ENCODE assay signal across 27 mouse cellular contexts in genomic region chrX:139570054-139570453, GRCm38 (mm10).
"Had no signal": no experiment of that assay in that cellular context is flagged by ENCODE, and none has a peak within 500 bp of the region (broad histone marks: within the 10 kb centered on the region; RNA-seq: fewer than 3 reads in every experiment).

No protein-coding gene starts in this region.

- DNase-seq: gastrocnemius, adult 2 months; gastrocnemius, postnatal 14 days; gastrocnemius, postnatal 36 days; heart, adult 18-20 months; heart, postnatal 10 days; heart, postnatal 4 days; kidney, adult 18-20 months; kidney, adult 8-10 months; kidney, postnatal 10 days; kidney, postnatal 25 days; kidney, postnatal 4 days; left cerebral cortex, postnatal 4 days had no signal

- H3K9me3 ChIP-seq: heart, embryonic 10.5 days; heart, embryonic 12.5 days; hindbrain, embryonic 10.5 days; hindbrain, embryonic 12.5 days; intestine, embryonic 15.5 days; limb, embryonic 13.5 days; limb, embryonic 15.5 days; liver, embryonic 12.5 days had no signal

- H3K4me2 ChIP-seq: heart, embryonic 12.5 days; hindbrain, embryonic 12.5 days; hindbrain, embryonic 14.5 days; intestine, embryonic 15.5 days; limb, embryonic 13.5 days; limb, embryonic 15.5 days; liver, embryonic 12.5 days had no signal

- H3K36me3 ChIP-seq: heart, embryonic 10.5 days; heart, embryonic 12.5 days; hindbrain, embryonic 10.5 days; hindbrain, embryonic 12.5 days; intestine, embryonic 15.5 days; limb, embryonic 13.5 days; limb, embryonic 15.5 days; liver, embryonic 12.5 days had no signal

- H3K27me3 ChIP-seq: heart, embryonic 12.5 days; intestine, embryonic 15.5 days; liver, embryonic 12.5 days had no signal

- H3K27ac ChIP-seq: gastrocnemius, adult 2 months; heart, embryonic 10.5 days; hindbrain, embryonic 10.5 days; hindbrain, embryonic 12.5 days; hindbrain, embryonic 14.5 days; intestine, embryonic 15.5 days; layer of hippocampus, adult 2 months; left cerebral cortex, adult 2 months; limb, embryonic 13.5 days; limb, embryonic 15.5 days; liver, embryonic 12.5 days; liver, embryonic 14.5 days had no signal

- ATAC-seq: hindbrain, embryonic 16.5 days; inflammation-experienced regulatory T-cells, adult 6 months; intestine, embryonic 15.5 days; intestine, postnatal 0 days; liver, embryonic 12.5 days had no signal

- H3K9ac ChIP-seq: heart, embryonic 12.5 days; hindbrain, embryonic 12.5 days; hindbrain, embryonic 14.5 days; intestine, embryonic 15.5 days; limb, embryonic 13.5 days; limb, embryonic 15.5 days; liver, embryonic 12.5 days; liver, embryonic 14.5 days had no signal

- H3K4me3 ChIP-seq: gastrocnemius, adult 2 months; heart, embryonic 10.5 days; heart, embryonic 12.5 days; hindbrain, embryonic 10.5 days; hindbrain, embryonic 12.5 days; intestine, embryonic 15.5 days; layer of hippocampus, adult 2 months; left cerebral cortex, adult 2 months; limb, embryonic 13.5 days; limb, embryonic 15.5 days; liver, embryonic 12.5 days had no signal

- H3K4me1 ChIP-seq: heart, embryonic 10.5 days; heart, embryonic 12.5 days; hindbrain, embryonic 10.5 days; hindbrain, embryonic 12.5 days; intestine, embryonic 15.5 days; limb, embryonic 13.5 days; limb, embryonic 15.5 days; liver, embryonic 12.5 days had no signal
